Mouse (Mus musculus) spleen, embryonic (tissue): Measurements from ENCODE around the gene Dennd1b.

Experiments
- CTCF ChIA-PET: fragments of 350-600 bp; sonication (Branson Sonifier 250); formaldehyde crosslinking; loops from one replicate; lab custom pipeline; 2022; lab: Charles Lee

Gene Dennd1b

DNA sequence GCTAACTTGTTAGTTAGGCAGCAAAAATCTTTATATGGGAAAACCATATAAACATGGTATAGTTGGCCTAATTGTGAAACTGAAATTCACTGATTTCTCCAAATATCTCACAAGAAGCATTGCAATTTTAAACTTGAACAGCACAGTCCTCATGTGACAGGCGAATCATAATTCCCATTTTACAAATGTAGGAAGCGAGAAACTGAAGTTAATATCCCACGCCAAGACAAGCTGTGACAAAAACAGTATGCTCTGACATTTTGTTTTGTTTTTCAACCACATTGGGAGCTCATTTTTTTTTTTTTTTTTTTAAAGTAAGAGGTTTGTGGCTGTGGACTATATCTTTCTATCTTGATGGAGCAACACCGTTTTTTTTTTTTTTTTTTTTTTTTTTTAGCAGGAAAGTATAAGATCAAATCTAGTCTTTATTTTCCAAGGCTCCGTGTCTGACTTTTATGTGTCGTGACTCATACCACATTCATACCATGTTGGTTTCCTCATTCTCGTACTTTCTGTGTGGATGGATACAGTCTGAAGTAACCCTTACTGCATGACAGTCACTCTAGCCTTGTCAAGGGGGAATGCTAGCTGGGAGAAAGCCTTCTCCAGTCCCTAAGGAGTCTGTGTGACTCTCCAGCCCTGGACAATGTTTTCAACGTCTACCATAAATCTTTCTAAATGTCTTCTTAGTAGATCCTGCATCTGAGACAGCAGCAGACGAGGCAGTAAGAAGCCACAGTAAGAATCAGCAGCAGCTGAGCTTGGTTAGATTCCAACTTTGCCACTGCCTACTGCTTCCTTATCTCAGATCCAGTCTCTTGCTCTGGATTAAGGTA lies 751 bp upstream of the Dennd1b start:
- CTCF ChIA-PET: interaction anchor here (0.6 to 1.0 kb wide), 4 partner anchors 13 to 541 kb away, joined by 3 to 12 read pairs (median 4); no protein-coding TSS in a partner anchor

- CTCF ChIA-PET: no interaction called here
Measured at GRCm38 (mm10) chr1:138963868-138964458, 728 bp downstream of the Dennd1b start.

DNA sequence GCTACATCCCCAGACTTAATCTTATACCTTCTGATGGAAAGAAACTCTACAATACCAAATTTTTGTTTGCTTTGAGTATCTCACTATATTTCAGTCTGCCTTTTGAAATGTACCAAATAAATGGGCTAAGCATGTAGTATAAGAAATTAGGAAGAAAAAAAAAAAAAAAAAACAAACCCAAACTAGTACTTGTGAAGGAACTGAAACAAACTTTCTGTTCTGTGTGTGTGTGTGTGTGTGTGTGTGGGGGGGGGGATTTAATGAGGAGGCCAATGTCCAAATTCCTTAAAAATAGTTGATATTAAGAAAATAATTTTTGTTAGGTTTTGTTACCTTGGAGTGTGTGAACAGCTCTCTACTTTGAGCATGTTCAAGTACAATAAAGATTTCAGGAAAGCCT lies 1.8 kb downstream of the Dennd1b start:
- CTCF ChIA-PET: interaction anchor here (0.6 to 0.7 kb wide), 2 partner anchors 11 to 70 kb away, joined by 5 to 31 read pairs; no protein-coding TSS in a partner anchor

GRCm38 (mm10) chr1:138965511-138965910 lies 2.3 kb downstream of the Dennd1b start:
- CTCF ChIA-PET: interaction anchor here (0.6 to 0.7 kb wide), 3 partner anchors 9 to 70 kb away, joined by 3 to 31 read pairs (median 5); no protein-coding TSS in a partner anchor

GRCm38 (mm10) chr1:138967450-138967849 lies 4.2 kb downstream of the Dennd1b start:
- CTCF ChIA-PET: no interaction called here

DNA sequence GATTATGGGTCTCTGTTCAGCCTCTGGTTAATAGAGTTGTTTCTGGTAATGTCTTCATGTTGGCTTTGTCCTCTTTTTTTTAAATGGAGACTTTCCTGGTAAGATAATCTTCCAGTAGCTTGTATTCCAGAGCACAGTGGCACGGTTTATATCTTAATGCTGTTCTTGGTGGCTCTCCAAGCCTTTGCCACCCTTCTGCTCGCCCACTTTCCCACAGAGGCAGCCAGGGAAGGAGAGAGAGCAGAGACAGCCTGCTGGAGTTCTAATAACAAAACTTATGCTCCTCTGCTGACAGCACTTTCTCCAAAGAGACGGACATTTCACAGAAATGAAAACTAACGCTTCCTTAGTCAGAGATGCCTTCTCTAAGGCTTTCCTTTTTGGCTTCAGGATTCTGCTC lies 6.8 kb downstream of the Dennd1b start:
- CTCF ChIA-PET: interaction anchor here (0.6 kb wide), 1 partner anchor 238 kb away, joined by 5 read pairs; no protein-coding TSS in a partner anchor

DNA sequence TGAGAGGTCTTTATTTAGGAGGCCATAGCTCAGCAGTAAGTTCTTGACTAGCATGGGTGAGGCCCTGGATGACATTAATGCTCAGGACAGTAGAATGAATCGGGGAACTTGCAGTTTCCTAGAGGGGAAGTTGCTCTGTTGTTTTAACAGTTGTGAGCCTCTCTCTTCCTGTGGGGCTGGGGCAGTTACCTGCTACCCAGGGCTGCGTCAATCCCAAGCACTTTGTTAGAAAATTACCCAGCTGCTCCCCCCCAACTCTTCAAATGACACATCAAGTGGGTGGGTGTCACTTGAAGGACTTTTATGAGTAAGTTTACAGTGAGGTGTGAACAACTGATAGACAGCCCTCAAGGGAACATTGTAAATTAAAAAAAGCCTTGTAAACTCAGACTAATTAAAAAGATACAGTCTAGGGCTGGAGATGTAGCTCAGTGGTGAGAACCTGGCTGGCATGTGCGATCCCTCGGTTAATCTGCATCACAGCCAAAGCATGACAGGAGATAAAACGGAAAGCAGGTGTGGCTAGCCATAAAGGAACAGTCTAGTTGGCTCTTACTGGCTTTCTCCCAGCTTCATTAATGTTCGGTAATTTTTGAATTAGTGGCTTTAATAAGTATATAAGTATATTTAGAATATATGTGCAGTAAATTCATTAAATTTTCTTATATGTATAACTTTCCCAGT lies 10.4 kb downstream of the Dennd1b start:
- CTCF ChIA-PET: no interaction called here

DNA sequence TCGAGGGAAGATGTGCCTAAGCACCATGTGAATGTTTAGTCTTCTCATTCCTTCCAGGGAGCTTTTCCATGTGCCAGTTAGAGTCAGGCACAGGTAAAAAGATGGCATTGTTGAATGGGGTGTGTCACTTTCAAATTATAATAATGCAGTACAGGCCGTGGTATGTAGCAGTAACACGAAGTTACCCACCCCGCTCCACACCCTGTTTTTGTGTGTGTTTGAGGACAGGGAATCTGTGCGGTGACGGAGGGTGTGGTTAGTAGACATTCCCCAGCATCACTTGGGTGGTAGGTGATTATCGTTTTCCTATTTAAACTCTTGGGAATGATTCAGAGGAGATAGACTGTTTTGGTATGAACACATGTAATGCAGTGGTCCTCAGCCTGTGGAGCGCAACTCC lies 11.6 kb downstream of the Dennd1b start:
- CTCF ChIA-PET: interaction anchor here (1.0 kb wide), 1 partner anchor 9 kb away, joined by 3 read pairs; no protein-coding TSS in a partner anchor

- CTCF ChIA-PET: interaction anchor here (0.5 kb wide), 1 partner anchor 14 kb away, joined by 12 read pairs; no protein-coding TSS in a partner anchor
Measured at GRCm38 (mm10) chr1:138975945-138976344, 12.7 kb downstream of the Dennd1b start.

DNA sequence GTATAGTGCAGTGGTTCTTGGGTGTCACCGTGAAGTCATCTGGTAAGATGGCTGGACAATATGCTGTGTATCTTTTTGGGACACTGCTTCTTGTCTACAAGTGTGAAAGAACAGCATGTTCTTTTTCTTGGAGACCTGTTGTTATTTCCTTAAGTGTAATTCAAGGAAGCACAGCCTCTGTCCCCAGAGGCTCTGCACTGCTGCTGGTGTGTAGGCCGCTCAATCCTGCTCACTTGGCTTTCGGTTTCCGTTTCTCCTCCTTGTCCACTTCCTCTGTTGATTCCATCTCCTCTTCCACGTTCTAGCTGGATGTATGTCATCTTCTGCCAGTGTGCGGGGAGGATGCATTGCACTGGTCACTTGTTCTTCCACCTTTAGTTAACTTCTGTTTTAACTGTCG lies 19.0 kb downstream of the Dennd1b start:
- CTCF ChIA-PET: no interaction called here

- CTCF ChIA-PET: no interaction called here
Measured at GRCm38 (mm10) chr1:138982611-138983010, 19.4 kb downstream of the Dennd1b start.

GRCm38 (mm10) chr1:138983064-138983463 lies 19.8 kb downstream of the Dennd1b start:
- CTCF ChIA-PET: no interaction called here

GRCm38 (mm10) chr1:138983465-138983864 lies 20.2 kb downstream of the Dennd1b start:
- CTCF ChIA-PET: interaction anchor here (0.5 kb wide), 1 partner anchor 134 kb away, joined by 11 read pairs; no protein-coding TSS in a partner anchor

GRCm38 (mm10) chr1:138984161-138984560 lies 20.9 kb downstream of the Dennd1b start:
- CTCF ChIA-PET: interaction anchor here (0.5 kb wide), 1 partner anchor 135 kb away, joined by 11 read pairs; no protein-coding TSS in a partner anchor

- CTCF ChIA-PET: no interaction called here
Measured at GRCm38 (mm10) chr1:138992384-138993138, 29.3 kb downstream of the Dennd1b start.

- CTCF ChIA-PET: interaction anchor here (0.6 kb wide), 1 partner anchor 75 kb away, joined by 3 read pairs; no protein-coding TSS in a partner anchor
Measured at GRCm38 (mm10) chr1:138995621-138996380, 32.6 kb downstream of the Dennd1b start.

- CTCF ChIA-PET: no interaction called here
Measured at GRCm38 (mm10) chr1:138996663-138997062, 33.4 kb downstream of the Dennd1b start.

- CTCF ChIA-PET: no interaction called here
Measured at GRCm38 (mm10) chr1:139000675-139001379, 37.6 kb downstream of the Dennd1b start.

DNA sequence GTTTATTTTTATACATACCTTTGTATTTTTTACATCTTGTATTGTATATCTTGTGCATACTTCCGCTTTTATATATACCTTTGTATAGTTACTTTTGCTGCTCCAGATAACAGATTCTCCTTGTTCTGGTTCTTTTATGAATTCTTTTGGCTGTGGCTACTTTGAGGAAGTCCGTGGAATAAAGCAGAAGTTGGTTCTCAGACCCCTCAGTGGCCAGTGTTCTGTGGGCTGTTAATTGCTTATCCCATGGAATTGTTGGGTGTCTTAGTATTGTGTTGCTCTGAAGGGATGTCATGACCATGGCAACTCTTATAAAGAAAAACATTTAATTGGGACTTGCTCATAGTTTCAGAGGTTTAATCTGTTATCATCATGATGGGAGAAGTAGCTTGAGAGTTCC lies 40.3 kb downstream of the Dennd1b start:
- CTCF ChIA-PET: no interaction called here
